Mouse (Mus musculus): Measurements from ENCODE around the gene Pomgnt2. TPM values are rescaled to one million over a fixed set of nuclear protein-coding genes. Genes with fewer than 3 reads are reported as not detected.

The Pomgnt2 gene
- polyA plus RNA-seq, 1 experiment from 2014 or later = 2.9 TPM

DNA sequence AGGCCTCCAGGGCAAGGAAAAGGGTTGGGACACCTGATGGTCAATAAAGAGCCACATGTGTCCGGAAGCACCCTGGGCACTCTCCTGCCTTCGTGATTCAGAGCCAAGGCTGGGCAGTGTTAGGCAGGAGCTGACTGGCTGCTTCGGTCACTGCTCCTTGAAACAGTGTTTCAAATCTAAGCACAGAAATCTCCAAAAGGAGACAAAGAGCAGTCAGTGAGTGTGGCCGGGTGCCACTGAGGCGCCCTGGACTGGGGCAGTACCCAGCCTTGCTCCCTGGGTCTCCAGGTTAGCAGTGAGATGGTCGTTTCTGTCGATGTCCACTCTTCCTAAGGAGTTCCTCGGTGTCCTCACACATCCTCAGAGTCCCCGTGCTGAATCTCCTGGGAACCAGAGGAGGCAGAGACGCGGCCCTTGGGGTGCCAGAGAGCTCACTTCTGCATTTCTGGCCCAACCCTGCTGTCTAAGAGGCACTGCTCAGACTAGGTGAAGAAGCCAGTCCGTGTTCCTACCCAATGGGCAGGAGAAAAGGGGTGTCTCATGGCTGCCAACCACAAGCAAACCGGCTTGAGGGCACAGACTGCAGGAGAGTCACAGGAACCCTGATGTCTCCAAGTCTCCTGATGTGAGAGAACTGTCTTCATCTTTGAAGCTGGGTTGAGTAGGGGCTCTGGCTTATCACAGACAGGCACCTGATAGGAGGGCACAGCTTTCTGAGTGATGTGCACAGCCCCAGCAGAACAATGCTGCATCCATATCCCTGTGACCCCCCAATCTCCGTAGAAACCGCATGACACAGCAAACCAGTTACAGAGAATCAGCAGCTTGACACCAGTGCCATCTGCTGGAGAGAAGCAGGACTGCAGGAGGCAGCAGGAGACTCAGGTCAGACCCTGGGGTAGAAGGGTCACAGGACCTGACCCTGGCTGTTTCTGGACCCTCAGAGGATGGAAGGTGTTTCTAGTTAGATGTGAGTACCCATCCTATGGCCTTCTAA is 12.1 kb downstream of the Pomgnt2 start:
- H3K4me3 ChIP-seq (replicated peaks) = no peak overlapping the region
- H3K4me2 ChIP-seq = no peak overlapping the region
- H3K9me3 ChIP-seq (replicated peaks) = no peaks in the 10 kb centered on the region
- no peak overlapping the region for H3K27ac ChIP-seq (replicated peaks)
- H3K4me1 ChIP-seq (replicated peaks) = no peaks in the 10 kb centered on the region
- no peak overlapping the region for H3K9ac ChIP-seq
- no peak for ATAC-seq (ENCODE audit: insufficient read depth)
- no peaks in the 10 kb centered on the region for H3K36me3 ChIP-seq (replicated peaks)
- WGBS (ENCODE audit: insufficient replicate concordance) = 47% methylated on average over 15 of the region's 15 CpGs
- H3K27me3 ChIP-seq = no peaks in the 10 kb centered on the region

- no peak overlapping the region for H3K27ac ChIP-seq (replicated peaks)
- ATAC-seq (ENCODE audit: insufficient read depth) = no peak
- H3K36me3 ChIP-seq (replicated peaks) = no peaks in the 10 kb centered on the region
- no peaks in the 10 kb centered on the region for H3K27me3 ChIP-seq
- no peak overlapping the region for H3K4me2 ChIP-seq
- H3K4me3 ChIP-seq (replicated peaks) = no peak overlapping the region
- WGBS (ENCODE audit: insufficient replicate concordance) = 48% methylated on average over 15 of the region's 15 CpGs
- no peak overlapping the region for H3K9ac ChIP-seq
- H3K9me3 ChIP-seq (replicated peaks) = no peaks in the 10 kb centered on the region
- no peaks in the 10 kb centered on the region for H3K4me1 ChIP-seq (replicated peaks)
Measured at GRCm38 (mm10) chr9:121983504-121983903, 13.4 kb downstream of the Pomgnt2 start.

DNA sequence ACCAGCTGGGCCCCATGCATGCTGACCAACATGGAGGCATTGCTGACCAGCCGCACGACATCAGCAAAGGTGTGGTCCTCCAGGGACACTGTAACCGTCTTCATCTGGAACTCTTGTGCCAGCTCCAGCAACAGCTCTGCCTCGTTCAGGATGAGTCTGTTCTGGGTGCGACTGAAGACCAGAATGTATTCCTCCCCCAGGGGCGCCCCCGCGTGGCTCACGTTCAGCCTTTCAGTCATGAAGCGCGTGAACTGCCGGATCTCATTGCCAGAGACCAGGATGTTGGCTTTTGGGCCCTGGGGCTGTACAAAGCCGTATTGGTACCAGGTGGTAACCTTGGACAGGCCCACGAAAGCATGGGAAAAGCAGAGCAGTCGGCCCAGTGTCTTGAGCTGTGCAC is 14.2 kb downstream of the Pomgnt2 start:
- no peak overlapping the region for H3K27ac ChIP-seq (replicated peaks)
- H3K27me3 ChIP-seq = no peaks in the 10 kb centered on the region
- H3K4me2 ChIP-seq = no peak overlapping the region
- no peak for ATAC-seq (ENCODE audit: insufficient read depth)
- no peak overlapping the region for H3K4me3 ChIP-seq (replicated peaks)
- H3K9ac ChIP-seq = no peak overlapping the region
- WGBS (ENCODE audit: insufficient replicate concordance) = 80% methylated on average over 15 of the region's 15 CpGs
- H3K9me3 ChIP-seq (replicated peaks) = no peaks in the 10 kb centered on the region
- H3K36me3 ChIP-seq (replicated peaks) = no peaks in the 10 kb centered on the region
- no peaks in the 10 kb centered on the region for H3K4me1 ChIP-seq (replicated peaks)

- Histone ChIP-seq H3K36me3 (replicated peaks) (no peaks in the 10 kb centered on the region), H3K27ac (replicated peaks) (no peak overlapping the region), H3K27me3 (no peaks in the 10 kb centered on the region), H3K9me3 (replicated peaks) (no peaks in the 10 kb centered on the region), H3K9ac (no peak overlapping the region), H3K4me3 (replicated peaks) (no peak overlapping the region), H3K4me1 (replicated peaks) (no peaks in the 10 kb centered on the region), H3K4me2 (no peak overlapping the region)
- ATAC-seq (ENCODE audit: insufficient read depth) = no peak
- 86% methylated on average over 22 of the region's 22 CpGs for WGBS (ENCODE audit: insufficient replicate concordance)
Measured at GRCm38 (mm10) chr9:121982214-121982613, 14.7 kb downstream of the Pomgnt2 start.

DNA sequence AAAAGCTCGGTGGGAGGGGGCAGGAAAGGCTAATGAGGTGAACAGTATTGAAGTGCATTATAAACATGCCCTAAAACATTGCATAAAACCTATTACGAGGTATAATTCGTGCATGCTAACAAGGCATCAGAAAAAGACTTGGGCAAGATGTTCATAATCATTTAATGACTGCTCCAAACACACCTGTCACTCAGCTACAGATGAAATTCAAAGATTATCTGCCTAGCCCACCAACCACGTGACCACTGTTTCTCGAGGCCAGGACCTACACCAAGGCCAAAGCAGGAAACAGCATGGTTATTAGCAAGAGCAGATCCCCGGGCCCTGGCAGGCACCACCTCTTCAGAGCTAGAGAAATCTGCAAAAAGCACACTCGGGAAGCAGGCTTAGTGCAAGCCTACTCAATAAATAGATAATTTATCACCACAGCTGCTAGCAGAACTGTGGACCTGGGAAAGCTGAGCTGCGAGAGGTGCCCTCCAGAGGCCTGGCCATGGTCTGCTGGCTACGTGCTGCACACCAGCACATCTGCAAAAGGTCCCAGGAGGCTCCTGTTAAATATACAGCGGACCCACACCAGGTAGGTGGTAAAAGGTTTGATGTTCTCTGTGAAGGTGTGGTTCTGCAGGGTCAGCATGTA is 15.3 kb downstream of the Pomgnt2 start:
- Histone ChIP-seq H3K4me2 (no peak overlapping the region), H3K4me1 (replicated peaks) (no peaks in the 10 kb centered on the region), H3K4me3 (replicated peaks) (no peak overlapping the region), H3K27ac (replicated peaks) (no peak overlapping the region), H3K9me3 (replicated peaks) (no peaks in the 10 kb centered on the region), H3K9ac (no peak overlapping the region), H3K27me3 (no peaks in the 10 kb centered on the region), H3K36me3 (replicated peaks) (no peaks in the 10 kb centered on the region)
- ATAC-seq (ENCODE audit: insufficient read depth) = no peak
- WGBS (ENCODE audit: insufficient replicate concordance) = 45% methylated on average over 10 of the region's 10 CpGs

DNA sequence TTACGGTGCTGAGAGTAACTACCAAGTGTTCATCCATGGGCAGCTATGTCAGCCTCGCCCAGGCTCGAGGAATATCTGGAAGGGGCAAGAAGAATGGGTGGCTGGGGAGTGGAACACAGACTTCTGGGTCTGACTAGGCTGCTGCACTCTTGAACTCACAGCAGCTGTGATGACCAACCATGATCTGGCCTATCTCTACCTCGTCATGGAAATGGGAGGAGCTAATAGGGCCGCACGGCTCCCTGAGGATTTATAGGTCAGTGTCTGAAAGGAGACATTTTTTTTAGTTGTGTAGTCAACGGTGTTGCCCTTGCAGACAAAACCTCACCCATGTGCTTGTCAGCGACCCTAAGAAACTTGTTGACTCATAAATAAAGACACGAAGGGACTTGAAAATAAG is 15.9 kb downstream of the Pomgnt2 start:
- Histone ChIP-seq H3K27ac (replicated peaks) (no peak overlapping the region), H3K27me3 (no peaks in the 10 kb centered on the region), H3K4me1 (replicated peaks) (no peaks in the 10 kb centered on the region), H3K9ac (no peak overlapping the region), H3K36me3 (replicated peaks) (no peaks in the 10 kb centered on the region), H3K9me3 (replicated peaks) (no peaks in the 10 kb centered on the region), H3K4me2 (no peak overlapping the region), H3K4me3 (replicated peaks) (no peak overlapping the region)
- no peak for ATAC-seq (ENCODE audit: insufficient read depth)
- WGBS (ENCODE audit: insufficient replicate concordance) = 60% methylated on average over 9 of the region's 9 CpGs

- H3K27ac ChIP-seq (replicated peaks) = no peak overlapping the region
- no peak overlapping the region for H3K9ac ChIP-seq
- H3K4me1 ChIP-seq (replicated peaks) = no peaks in the 10 kb centered on the region
- H3K27me3 ChIP-seq = no peaks in the 10 kb centered on the region
- H3K4me2 ChIP-seq = no peak overlapping the region
- H3K4me3 ChIP-seq (replicated peaks) = no peak overlapping the region
- H3K36me3 ChIP-seq (replicated peaks) = no peaks in the 10 kb centered on the region
- no peak for ATAC-seq (ENCODE audit: insufficient read depth)
- WGBS (ENCODE audit: insufficient replicate concordance) = 56% methylated on average over 2 of the region's 2 CpGs
- H3K9me3 ChIP-seq (replicated peaks) = no peaks in the 10 kb centered on the region
Measured at GRCm38 (mm10) chr9:121975321-121975720, 21.6 kb downstream of the Pomgnt2 start.

DNA sequence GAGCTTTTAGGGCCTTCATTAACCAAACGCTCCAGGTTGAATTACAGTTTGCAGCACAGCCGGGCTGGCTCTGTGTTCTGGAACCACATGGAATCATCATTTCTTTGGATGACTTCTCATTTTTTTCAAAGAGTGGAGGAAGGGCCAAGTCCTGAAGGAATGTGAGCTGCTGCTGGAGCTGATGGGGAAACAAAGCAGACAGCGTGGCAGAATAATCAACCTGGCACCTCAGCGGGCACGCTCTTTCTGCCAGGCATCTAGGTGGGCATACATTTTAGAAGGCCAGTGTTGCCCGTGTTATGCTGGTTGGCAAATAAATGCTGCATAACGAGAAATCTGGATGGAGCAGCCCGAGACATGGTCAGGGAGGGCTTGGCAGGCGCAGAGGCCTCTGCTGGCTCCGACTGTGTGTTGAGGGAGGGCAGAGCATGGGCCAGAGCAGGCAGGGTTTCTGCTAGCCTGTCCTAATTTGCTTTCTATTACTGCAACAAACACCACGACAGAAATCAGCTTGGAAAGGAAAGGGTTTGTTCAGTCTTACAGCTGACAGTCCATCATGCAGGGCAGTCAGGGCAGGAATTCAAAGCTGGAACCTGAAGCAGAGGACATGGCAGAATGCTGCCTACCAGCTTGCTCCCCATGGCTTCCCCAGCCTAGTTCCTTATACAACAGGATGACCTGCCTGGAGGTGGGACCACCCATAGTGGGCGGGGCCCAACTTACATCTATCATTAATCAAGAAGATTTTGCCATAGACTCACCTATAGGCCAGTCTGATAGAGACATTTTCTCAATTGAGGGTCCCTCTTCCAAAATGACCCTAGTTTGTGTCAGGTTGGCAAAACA is 22.5 kb downstream of the Pomgnt2 start:
- no peak overlapping the region for H3K27ac ChIP-seq (replicated peaks)
- H3K4me3 ChIP-seq (replicated peaks) = no peak overlapping the region
- no peaks in the 10 kb centered on the region for H3K4me1 ChIP-seq (replicated peaks)
- no peak overlapping the region for H3K9ac ChIP-seq
- 64% methylated on average over 12 of the region's 12 CpGs for WGBS (ENCODE audit: insufficient replicate concordance)
- no peak for ATAC-seq (ENCODE audit: insufficient read depth)
- no peaks in the 10 kb centered on the region for H3K27me3 ChIP-seq
- H3K9me3 ChIP-seq (replicated peaks) = no peaks in the 10 kb centered on the region
- H3K4me2 ChIP-seq = no peak overlapping the region
- no peaks in the 10 kb centered on the region for H3K36me3 ChIP-seq (replicated peaks)

DNA sequence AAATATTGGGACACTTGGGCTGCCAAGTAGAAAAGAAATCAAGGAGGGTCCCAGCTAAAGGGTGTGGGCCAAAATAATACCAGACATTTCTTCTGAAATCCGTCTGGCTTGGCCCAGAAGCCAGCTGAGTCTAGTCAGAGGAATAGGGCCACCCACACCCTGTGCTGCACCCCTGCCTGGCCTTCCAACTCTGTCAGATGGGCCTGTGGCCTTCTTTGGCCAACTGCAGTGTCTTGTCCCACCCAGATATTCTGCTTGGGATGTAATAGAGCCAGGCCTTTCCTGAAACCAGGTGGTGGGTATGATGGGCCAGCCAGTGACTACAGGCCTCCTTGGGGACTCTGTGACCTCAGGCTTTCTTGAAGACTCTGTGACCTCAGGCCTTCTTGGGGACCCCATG is 23.7 kb downstream of the Pomgnt2 start:
- H3K9me3 ChIP-seq (replicated peaks) = no peaks in the 10 kb centered on the region
- H3K9ac ChIP-seq = no peak overlapping the region
- H3K4me3 ChIP-seq (replicated peaks) = no peak overlapping the region
- ATAC-seq (ENCODE audit: insufficient read depth) = no peak
- H3K4me1 ChIP-seq (replicated peaks) = no peaks in the 10 kb centered on the region
- H3K4me2 ChIP-seq = no peak overlapping the region
- 35% methylated on average over 1 of the region's 1 CpGs for WGBS (ENCODE audit: insufficient replicate concordance)
- H3K27me3 ChIP-seq = no peaks in the 10 kb centered on the region
- no peak overlapping the region for H3K27ac ChIP-seq (replicated peaks)
- no peaks in the 10 kb centered on the region for H3K36me3 ChIP-seq (replicated peaks)

DNA sequence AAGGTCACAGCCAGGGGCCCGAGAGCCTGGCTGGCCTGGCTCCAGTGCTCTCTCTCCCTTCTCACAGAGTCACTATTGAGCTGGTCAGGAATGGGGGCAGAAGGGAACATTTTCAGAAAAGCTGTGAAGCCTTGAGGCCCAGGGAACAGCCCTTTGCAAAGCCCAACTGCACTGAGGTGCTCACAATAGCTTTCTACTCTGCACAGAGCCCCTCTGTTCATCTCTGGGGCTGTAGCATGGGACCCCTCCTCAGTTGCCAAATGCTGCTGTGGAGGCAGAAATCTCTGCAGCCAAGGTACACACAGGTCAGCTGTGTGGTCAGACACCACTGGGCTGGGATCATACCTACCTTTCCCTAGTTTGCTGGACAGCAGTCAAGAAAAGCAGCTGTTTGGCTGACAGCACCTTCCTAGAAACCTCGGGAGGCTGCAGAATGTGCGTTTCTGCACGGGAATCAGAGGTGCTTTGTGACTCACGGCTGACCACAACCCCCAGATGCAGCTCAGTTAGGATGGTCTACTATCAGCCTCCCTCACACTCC is 27.0 kb downstream of the Pomgnt2 start:
- Histone ChIP-seq H3K36me3 (replicated peaks) (no peaks in the 10 kb centered on the region), H3K4me2 (no peak overlapping the region), H3K27ac (replicated peaks) (no peak overlapping the region), H3K9ac (no peak overlapping the region), H3K27me3 (no peaks in the 10 kb centered on the region), H3K4me3 (replicated peaks) (no peak overlapping the region), H3K4me1 (replicated peaks) (no peaks in the 10 kb centered on the region), H3K9me3 (replicated peaks) (no peaks in the 10 kb centered on the region)
- WGBS (ENCODE audit: insufficient replicate concordance) = 30% methylated on average over 5 of the region's 5 CpGs
- no peak for ATAC-seq (ENCODE audit: insufficient read depth)

- Histone ChIP-seq H3K27me3 (no peaks in the 10 kb centered on the region), H3K9ac (no peak overlapping the region), H3K4me3 (replicated peaks) (no peak overlapping the region), H3K4me1 (replicated peaks) (no peaks in the 10 kb centered on the region), H3K4me2 (no peak overlapping the region), H3K27ac (replicated peaks) (no peak overlapping the region), H3K36me3 (replicated peaks) (no peaks in the 10 kb centered on the region), H3K9me3 (replicated peaks) (no peaks in the 10 kb centered on the region)
- ATAC-seq (ENCODE audit: insufficient read depth) = no peak
- WGBS (ENCODE audit: insufficient replicate concordance) = 56% methylated on average over 5 of the region's 5 CpGs
Measured at GRCm38 (mm10) chr9:121968258-121968657, 28.7 kb downstream of the Pomgnt2 start.
